Mouse (Mus musculus): Measurements from ENCODE around the gene Syt14. TPM values are rescaled to one million over a fixed set of nuclear protein-coding genes. Genes with fewer than 3 reads are reported as not detected.
A peak's percentile ranks its signal among the peaks of the same experiment; 100 is the strongest.

Gene Syt14
- polyA plus RNA-seq, 1 experiment from 2014 or later, result 13.0 TPM

DNA sequence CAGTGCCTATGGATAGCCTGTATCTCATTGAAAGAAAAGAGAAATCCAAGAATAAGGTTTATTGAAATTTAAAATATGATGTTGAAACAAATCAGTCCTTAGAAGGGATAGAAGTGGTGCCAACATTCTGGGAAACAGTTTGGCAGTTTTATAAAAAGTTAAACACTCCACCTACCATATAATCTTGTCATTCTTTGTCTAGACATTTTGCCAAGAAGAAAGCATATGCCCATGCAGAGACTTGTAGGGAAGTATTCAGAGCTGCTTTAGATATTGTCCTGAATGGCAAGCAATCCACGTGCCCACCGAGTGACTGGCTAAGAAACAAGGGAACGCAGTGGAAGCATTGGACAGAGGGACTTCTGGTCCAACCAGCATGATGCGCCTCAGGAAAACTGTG lies 12.0 kb upstream of the Syt14 start:
- Histone ChIP-seq H3K9ac (replicated peaks; ENCODE audit: low read depth, low read length) (no peak overlapping the region), H3K4me3 (ENCODE audit: low read depth, low read length) (no peak overlapping the region), H3K36me3 (ENCODE audit: control insufficient read depth, insufficient read depth, low read length) (no peaks in the 10 kb centered on the region), H3K27ac (ENCODE audit: low read depth, low read length) (no peak overlapping the region), H3K4me1 (ENCODE audit: control insufficient read depth, insufficient read depth, low read length) (no peaks in the 10 kb centered on the region), H3K4me2 (ENCODE audit: low read depth, low read length) (no peak overlapping the region), H3K9me3 (ENCODE audit: control insufficient read depth, low read length) (no peaks in the 10 kb centered on the region), H3K27me3 (ENCODE audit: control insufficient read depth, insufficient read depth, low read length) (no peaks in the 10 kb centered on the region)
- WGBS, result 89% methylated on average over 4 of the region's 4 CpGs
- ATAC-seq (ENCODE audit: low read depth), result no peak

DNA sequence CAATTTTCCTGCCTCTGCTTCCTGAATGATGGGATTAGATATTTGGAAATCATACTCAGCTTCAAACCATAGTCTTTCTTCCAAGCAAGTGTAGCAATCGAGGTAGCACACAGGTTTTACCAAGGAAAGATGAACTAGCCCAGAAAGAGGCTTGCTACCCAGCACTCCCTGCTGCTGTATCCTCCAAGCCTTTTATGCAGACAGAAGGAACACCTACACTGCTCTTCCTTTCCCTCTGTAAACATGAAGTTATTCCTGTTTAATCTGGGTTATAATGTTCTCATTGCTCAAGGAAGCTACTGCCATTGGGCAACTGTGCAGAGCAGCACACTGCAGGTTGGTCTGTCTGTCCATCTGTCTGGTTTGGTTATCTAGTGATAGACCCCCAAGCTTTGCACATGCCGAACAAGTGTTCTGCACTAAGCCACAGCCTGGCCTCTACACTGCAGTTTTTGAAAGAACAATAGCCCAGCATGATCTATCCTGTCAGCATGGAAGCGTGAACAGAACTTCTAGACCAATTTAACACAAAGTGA lies 7.3 kb upstream of the Syt14 start:
- ATAC-seq (ENCODE audit: low read depth), result no peak
- Histone ChIP-seq H3K4me3 (ENCODE audit: low read depth, low read length) (no peak overlapping the region), H3K27me3 (ENCODE audit: control insufficient read depth, insufficient read depth, low read length) (no peaks in the 10 kb centered on the region), H3K36me3 (ENCODE audit: control insufficient read depth, insufficient read depth, low read length) (no peaks in the 10 kb centered on the region), H3K4me1 (ENCODE audit: control insufficient read depth, insufficient read depth, low read length) (no peaks in the 10 kb centered on the region), H3K9me3 (ENCODE audit: control insufficient read depth, low read length) (no peaks in the 10 kb centered on the region), H3K4me2 (ENCODE audit: low read depth, low read length) (no peak overlapping the region), H3K9ac (replicated peaks; ENCODE audit: low read depth, low read length) (no peak overlapping the region), H3K27ac (ENCODE audit: low read depth, low read length) (no peak overlapping the region)
- WGBS, result 62% methylated on average over 3 of the region's 3 CpGs

DNA sequence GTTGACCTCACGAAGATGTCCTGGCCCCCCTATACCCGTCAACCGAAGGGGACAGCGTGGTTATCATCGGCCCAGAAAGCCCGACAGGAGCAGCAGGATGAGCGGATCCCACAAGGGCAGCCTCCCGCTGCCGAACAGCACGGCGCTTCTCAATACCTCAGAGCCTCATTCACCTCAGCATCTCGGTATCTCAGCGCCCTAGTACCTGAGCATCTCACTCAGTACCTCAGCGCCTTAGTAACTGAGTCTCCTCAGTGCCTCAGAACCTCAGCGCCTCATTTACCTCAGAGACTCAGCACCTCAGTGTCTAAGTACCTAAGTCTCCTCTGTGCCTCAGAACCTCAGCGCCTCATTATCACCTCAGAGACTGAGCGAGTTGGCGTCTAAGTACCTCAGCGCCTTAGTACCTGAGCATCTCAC lies 614 bp downstream of the Syt14 start:
- Histone ChIP-seq H3K36me3 (ENCODE audit: control insufficient read depth, insufficient read depth, low read length) (no peaks in the 10 kb centered on the region), H3K4me3 (ENCODE audit: low read depth, low read length) (peak overlapping the region; percentile 76), H3K9ac (replicated peaks; ENCODE audit: low read depth, low read length) (peak overlapping the region; percentile 79), H3K9me3 (ENCODE audit: control insufficient read depth, low read length) (no peaks in the 10 kb centered on the region), H3K27ac (ENCODE audit: low read depth, low read length) (peak overlapping the region; percentile 66), H3K4me2 (ENCODE audit: low read depth, low read length) (peak overlapping the region; percentile 80), H3K4me1 (ENCODE audit: control insufficient read depth, insufficient read depth, low read length) (peaks cover 7% of the 10 kb centered on the region; the same call in 1 of the 2 replicates), H3K27me3 (ENCODE audit: control insufficient read depth, insufficient read depth, low read length) (peaks cover 2% of the 10 kb centered on the region; the same call in 1 of the 2 replicates)
- ATAC-seq (ENCODE audit: low read depth), result peak; percentile 32; the same call in 1 of the 2 replicates
- WGBS, result under 1% methylated on average over 19 of the region's 19 CpGs

GRCm38 (mm10) chr1:193024311-193024710 lies 11.3 kb downstream of the Syt14 start:
- Histone ChIP-seq H3K9ac (replicated peaks; ENCODE audit: low read depth, low read length) (no peak overlapping the region), H3K4me2 (ENCODE audit: low read depth, low read length) (no peak overlapping the region), H3K9me3 (ENCODE audit: control insufficient read depth, low read length) (no peaks in the 10 kb centered on the region), H3K27ac (ENCODE audit: low read depth, low read length) (no peak overlapping the region), H3K4me3 (ENCODE audit: low read depth, low read length) (no peak overlapping the region), H3K27me3 (ENCODE audit: control insufficient read depth, insufficient read depth, low read length) (no peaks in the 10 kb centered on the region), H3K36me3 (ENCODE audit: control insufficient read depth, insufficient read depth, low read length) (no peaks in the 10 kb centered on the region), H3K4me1 (ENCODE audit: control insufficient read depth, insufficient read depth, low read length) (no peaks in the 10 kb centered on the region)
- no peak for ATAC-seq (ENCODE audit: low read depth)
- 76% methylated on average over 1 of the region's 1 CpGs for WGBS

DNA sequence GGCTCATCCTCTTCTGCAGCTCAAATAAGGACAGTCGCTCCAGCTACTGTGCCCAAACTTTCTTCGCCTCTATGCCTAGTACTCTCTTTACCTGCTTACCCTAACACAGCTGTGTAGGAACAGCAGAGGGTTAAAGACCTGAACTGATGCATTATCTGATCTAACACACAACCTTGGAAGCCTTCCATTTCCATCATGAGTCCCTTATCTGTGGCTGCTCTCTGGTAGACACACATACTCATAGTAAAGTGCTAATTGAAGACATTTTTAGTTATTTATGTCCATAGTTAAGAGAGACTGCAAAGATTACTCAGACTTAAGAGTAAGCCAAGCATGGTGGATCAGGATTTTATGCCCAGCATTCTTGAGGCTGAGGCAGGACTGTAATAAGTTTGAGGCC lies 23.2 kb downstream of the Syt14 start:
- H3K4me1 ChIP-seq (ENCODE audit: control insufficient read depth, insufficient read depth, low read length), result no peaks in the 10 kb centered on the region
- 96% methylated on average over 2 of the region's 2 CpGs for WGBS
- H3K36me3 ChIP-seq (ENCODE audit: control insufficient read depth, insufficient read depth, low read length), result no peaks in the 10 kb centered on the region
- no peak overlapping the region for H3K4me3 ChIP-seq (ENCODE audit: low read depth, low read length)
- no peaks in the 10 kb centered on the region for H3K9me3 ChIP-seq (ENCODE audit: control insufficient read depth, low read length)
- no peak for ATAC-seq (ENCODE audit: low read depth)
- no peak overlapping the region for H3K9ac ChIP-seq (replicated peaks; ENCODE audit: low read depth, low read length)
- no peak overlapping the region for H3K27ac ChIP-seq (ENCODE audit: low read depth, low read length)
- no peak overlapping the region for H3K4me2 ChIP-seq (ENCODE audit: low read depth, low read length)
- H3K27me3 ChIP-seq (ENCODE audit: control insufficient read depth, insufficient read depth, low read length), result no peaks in the 10 kb centered on the region

DNA sequence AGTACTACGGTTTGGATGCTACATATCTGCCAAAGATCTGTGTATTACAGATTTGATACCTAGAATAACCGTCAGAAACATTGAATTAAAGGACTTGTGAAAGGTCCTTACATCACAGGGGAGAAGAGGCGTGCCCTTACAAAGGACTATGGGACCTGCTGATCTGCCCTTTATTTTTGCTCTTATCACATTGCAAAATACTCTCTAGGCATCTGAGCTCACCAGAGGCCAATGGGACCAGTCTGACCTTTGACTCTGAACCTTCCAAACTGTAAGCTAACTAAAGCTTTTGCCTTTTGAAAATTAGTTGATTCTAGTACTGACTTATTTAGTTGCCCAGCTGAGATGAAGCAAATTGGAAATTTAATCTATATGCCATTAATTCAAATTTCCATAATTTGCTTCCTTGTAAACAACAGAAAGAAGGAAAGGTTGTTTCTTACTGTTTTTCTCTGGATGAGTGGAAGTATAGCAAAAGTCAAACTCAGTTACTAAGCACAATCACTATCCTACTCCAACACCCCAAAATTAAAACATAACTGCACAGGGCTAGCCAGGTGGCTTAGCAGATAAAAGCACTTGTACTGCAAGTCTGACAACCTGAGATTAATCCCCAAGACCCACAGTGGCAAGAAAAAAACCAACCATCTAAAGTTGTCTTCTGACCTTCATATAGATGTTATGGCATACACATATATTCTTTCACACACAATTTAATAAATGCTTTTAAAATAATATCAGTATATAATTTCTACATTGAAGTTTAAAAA lies 24.4 kb downstream of the Syt14 start:
- Histone ChIP-seq H3K4me3 (ENCODE audit: low read depth, low read length) (no peak overlapping the region), H3K27ac (ENCODE audit: low read depth, low read length) (no peak overlapping the region), H3K9me3 (ENCODE audit: control insufficient read depth, low read length) (no peaks in the 10 kb centered on the region), H3K36me3 (ENCODE audit: control insufficient read depth, insufficient read depth, low read length) (no peaks in the 10 kb centered on the region), H3K4me1 (ENCODE audit: control insufficient read depth, insufficient read depth, low read length) (no peaks in the 10 kb centered on the region), H3K27me3 (ENCODE audit: control insufficient read depth, insufficient read depth, low read length) (no peaks in the 10 kb centered on the region), H3K9ac (replicated peaks; ENCODE audit: low read depth, low read length) (no peak overlapping the region), H3K4me2 (ENCODE audit: low read depth, low read length) (no peak overlapping the region)
- 95% methylated on average over 3 of the region's 3 CpGs for WGBS
- ATAC-seq (ENCODE audit: low read depth), result no peak

GRCm38 (mm10) chr1:193004581-193004980 lies 31.0 kb downstream of the Syt14 start:
- no peak overlapping the region for H3K4me3 ChIP-seq (ENCODE audit: low read depth, low read length)
- no peak overlapping the region for H3K9ac ChIP-seq (replicated peaks; ENCODE audit: low read depth, low read length)
- no peaks in the 10 kb centered on the region for H3K36me3 ChIP-seq (ENCODE audit: control insufficient read depth, insufficient read depth, low read length)
- H3K27ac ChIP-seq (ENCODE audit: low read depth, low read length), result no peak overlapping the region
- no peak for ATAC-seq (ENCODE audit: low read depth)
- H3K4me1 ChIP-seq (ENCODE audit: control insufficient read depth, insufficient read depth, low read length), result no peaks in the 10 kb centered on the region
- 98% methylated on average over 1 of the region's 1 CpGs for WGBS
- H3K27me3 ChIP-seq (ENCODE audit: control insufficient read depth, insufficient read depth, low read length), result no peaks in the 10 kb centered on the region
- H3K9me3 ChIP-seq (ENCODE audit: control insufficient read depth, low read length), result no peaks in the 10 kb centered on the region
- no peak overlapping the region for H3K4me2 ChIP-seq (ENCODE audit: low read depth, low read length)

GRCm38 (mm10) chr1:193003953-193004352 lies 31.6 kb downstream of the Syt14 start:
- Histone ChIP-seq H3K9me3 (ENCODE audit: control insufficient read depth, low read length) (no peaks in the 10 kb centered on the region), H3K4me3 (ENCODE audit: low read depth, low read length) (no peak overlapping the region), H3K9ac (replicated peaks; ENCODE audit: low read depth, low read length) (no peak overlapping the region), H3K4me2 (ENCODE audit: low read depth, low read length) (no peak overlapping the region), H3K27me3 (ENCODE audit: control insufficient read depth, insufficient read depth, low read length) (no peaks in the 10 kb centered on the region), H3K4me1 (ENCODE audit: control insufficient read depth, insufficient read depth, low read length) (no peaks in the 10 kb centered on the region), H3K36me3 (ENCODE audit: control insufficient read depth, insufficient read depth, low read length) (no peaks in the 10 kb centered on the region), H3K27ac (ENCODE audit: low read depth, low read length) (no peak overlapping the region)
- no peak for ATAC-seq (ENCODE audit: low read depth)
- 92% methylated on average over 2 of the region's 2 CpGs for WGBS

DNA sequence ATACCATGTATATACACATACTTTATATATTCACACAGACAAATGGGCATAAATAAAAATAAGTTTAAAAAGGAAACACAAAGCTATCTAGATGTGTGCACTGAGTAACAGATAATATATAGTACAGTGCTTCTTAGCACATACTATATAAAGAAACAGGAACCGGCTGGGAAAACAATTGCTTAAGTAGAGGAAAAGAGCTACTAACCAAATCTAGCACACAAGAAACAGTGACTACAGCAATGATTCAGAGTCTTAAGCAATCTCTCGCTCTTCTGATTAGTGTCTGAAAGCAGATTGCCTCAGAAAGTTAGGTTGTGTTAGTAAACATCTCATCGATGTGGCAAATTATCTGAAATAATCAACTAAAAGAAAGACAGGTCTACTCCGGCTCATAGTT lies 33.3 kb downstream of the Syt14 start:
- 89% methylated on average over 4 of the region's 4 CpGs for WGBS
- no peak overlapping the region for H3K4me3 ChIP-seq (ENCODE audit: low read depth, low read length)
- H3K27ac ChIP-seq (ENCODE audit: low read depth, low read length), result no peak overlapping the region
- H3K27me3 ChIP-seq (ENCODE audit: control insufficient read depth, insufficient read depth, low read length), result no peaks in the 10 kb centered on the region
- no peak overlapping the region for H3K9ac ChIP-seq (replicated peaks; ENCODE audit: low read depth, low read length)
- H3K36me3 ChIP-seq (ENCODE audit: control insufficient read depth, insufficient read depth, low read length), result no peaks in the 10 kb centered on the region
- H3K4me2 ChIP-seq (ENCODE audit: low read depth, low read length), result no peak overlapping the region
- no peak for ATAC-seq (ENCODE audit: low read depth)
- no peaks in the 10 kb centered on the region for H3K4me1 ChIP-seq (ENCODE audit: control insufficient read depth, insufficient read depth, low read length)
- no peaks in the 10 kb centered on the region for H3K9me3 ChIP-seq (ENCODE audit: control insufficient read depth, low read length)
